Mouse (Mus musculus) liver, adult (tissue): ENCODE measurements around the gene Gpr39.

Experiments used
- GATA4 ChIP-seq: IDR thresholded peaks from 2 replicates; pipeline ENCODE4 v1.6.1; 2014; ENCODE audit warnings: mild to moderate bottlenecking, low read length; ENCODE audit not compliant: insufficient replicate concordance

The Gpr39 gene

GRCm38 (mm10) chr1:125839746-125840392 is 163.1 kb downstream of the Gpr39 start:
- no peak for TF ChIP-seq GATA4

- TF ChIP-seq GATA4, result no peak
These were observed 177.9 kb downstream of the Gpr39 start for GRCm38 (mm10) chr1:125854646-125855045.

GRCm38 (mm10) chr1:125858631-125859030 is 181.8 kb downstream of the Gpr39 start:
- no peak for TF ChIP-seq GATA4

- no peak for TF ChIP-seq GATA4
These were observed 193.3 kb downstream of the Gpr39 start for GRCm38 (mm10) chr1:125870056-125870455.

GRCm38 (mm10) chr1:125893158-125893557 is 216.4 kb downstream of the Gpr39 start:
- no peak for TF ChIP-seq GATA4

GRCm38 (mm10) chr1:125910211-125910870 is 233.5 kb downstream of the Gpr39 start:
- no peak for TF ChIP-seq GATA4

- no peak for TF ChIP-seq GATA4
These were observed 234.1 kb downstream of the Gpr39 start for GRCm38 (mm10) chr1:125910871-125911265.

- no peak for TF ChIP-seq GATA4
These were observed 234.6 kb downstream of the Gpr39 start for GRCm38 (mm10) chr1:125911337-125911900.

- TF ChIP-seq GATA4, result no peak
These were observed 235.2 kb downstream of the Gpr39 start for GRCm38 (mm10) chr1:125911901-125912445.

- TF ChIP-seq GATA4, result no peak
These were observed 236.1 kb downstream of the Gpr39 start, which contains the start of gene Lypd1 for GRCm38 (mm10) chr1:125912601-125913600. TSS of gene Lypd1 (minus strand) at chr1:125913101.

- TF ChIP-seq GATA4, result no peak
These were observed 243.9 kb downstream of the Gpr39 start for GRCm38 (mm10) chr1:125920696-125921095.

GRCm38 (mm10) chr1:125923062-125923461 is 246.3 kb downstream of the Gpr39 start:
- no peak for TF ChIP-seq GATA4
